Mouse (Mus musculus) stomach, embryonic 16.5 days (tissue): Measurements from ENCODE around the gene Mesp2. TPM values are rescaled to one million over a fixed set of nuclear protein-coding genes. Genes with fewer than 3 reads are reported as not detected.

Source experiments
- ATAC-seq: fragments of 200-750 bp; cut with Nextera tagmentation; 2 replicates; pipeline ENCODE4 v1.8.0; 2017; ENCODE audit warnings: moderate number of reproducible peaks, moderate TSS enrichment; ENCODE audit not compliant: insufficient read depth, low FRiP score
- H3K27ac ChIP-seq: fragments of 300-500 bp; sonication (generic); 2 replicates; pipeline ENCODE4 v1.5.1; 2014; ENCODE audit warnings: low read length
- H3K27me3 ChIP-seq: fragments of 300-500 bp; sonication (generic); 2 replicates; pipeline ENCODE4 v1.6.1; 2014; ENCODE audit warnings: low read length, control low read depth, mixed read lengths; ENCODE audit not compliant: control insufficient read depth, insufficient read depth
- H3K36me3 ChIP-seq: fragments of 300-500 bp; sonication (generic); 2 replicates; pipeline ENCODE4 v1.6.1; 2014; ENCODE audit warnings: low read length; ENCODE audit not compliant: control insufficient read depth, insufficient read depth
- H3K4me1 ChIP-seq: fragments of 300-500 bp; sonication (generic); 2 replicates; pipeline ENCODE4 v1.6.1; 2014; ENCODE audit warnings: low read length, control low read depth, mixed read lengths; ENCODE audit not compliant: control insufficient read depth, insufficient read depth
- H3K4me2 ChIP-seq: fragments of 300-500 bp; sonication (generic); 2 replicates; pipeline ENCODE4 v1.6.1; 2014; ENCODE audit warnings: low read depth, low read length, mixed read lengths
- H3K4me3 ChIP-seq: fragments of 300-500 bp; sonication (generic); replicated peaks from 2 replicates; pipeline ENCODE4 v1.5.1; 2014; ENCODE audit warnings: mild to moderate bottlenecking, low read length
- H3K9ac ChIP-seq: fragments of 300-500 bp; sonication (generic); 2 replicates; pipeline ENCODE4 v1.6.1; 2014; ENCODE audit warnings: low read length
- H3K9me3 ChIP-seq: fragments of 300-500 bp; sonication (generic); replicated peaks from 2 replicates; pipeline ENCODE4 v1.6.1; 2016; ENCODE audit warnings: low read length, control low read depth; ENCODE audit not compliant: control insufficient read depth
- WGBS: fragments of 180-500 bp; shearing (Covaris S2); extraction: QIAGEN DNeasy Blood & Tissue Kit; methylation state at CpG from one replicate; pipeline ENCODE4 v1.1.7; 2014; 5-methylcytosine and 5-hydroxymethylcytosine counted together
- polyA plus RNA-seq: library from polyadenylated mRNA; unstranded; fragments of >200 nt; fragmentation: Nextera tagmentation; extraction: Ambion mirVana; gene quantifications from 2 replicates; pipeline ENCODE4 v1.2.1, GENCODE M21; 2015

The Mesp2 gene
- polyA plus RNA-seq, 1 experiment from 2014 or later, result 1.3 TPM

DNA sequence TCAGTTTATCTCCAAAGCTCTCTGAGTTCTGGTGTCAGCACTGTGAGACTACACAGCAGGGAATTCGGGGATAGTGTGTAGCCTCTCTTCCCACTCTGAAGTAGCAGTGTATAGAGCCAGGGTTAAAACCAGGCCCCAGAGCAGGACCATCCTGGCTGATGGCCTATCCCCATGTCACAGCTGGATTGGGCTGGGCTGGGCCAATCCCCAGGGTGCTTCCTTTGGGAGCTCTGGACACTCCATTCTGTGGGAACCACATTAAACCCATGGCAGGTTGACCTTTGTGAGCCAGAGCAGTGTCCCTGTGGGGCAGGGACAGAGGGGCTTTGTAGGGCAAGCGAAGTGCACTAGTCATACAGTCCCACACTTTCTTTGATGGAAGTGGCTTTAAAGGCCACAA, 35.8 kb downstream of the Mesp2 start:
- H3K4me3 ChIP-seq, result peak overlapping the region; percentile 59
- 81% methylated on average over 2 of the region's 2 CpGs for WGBS

DNA sequence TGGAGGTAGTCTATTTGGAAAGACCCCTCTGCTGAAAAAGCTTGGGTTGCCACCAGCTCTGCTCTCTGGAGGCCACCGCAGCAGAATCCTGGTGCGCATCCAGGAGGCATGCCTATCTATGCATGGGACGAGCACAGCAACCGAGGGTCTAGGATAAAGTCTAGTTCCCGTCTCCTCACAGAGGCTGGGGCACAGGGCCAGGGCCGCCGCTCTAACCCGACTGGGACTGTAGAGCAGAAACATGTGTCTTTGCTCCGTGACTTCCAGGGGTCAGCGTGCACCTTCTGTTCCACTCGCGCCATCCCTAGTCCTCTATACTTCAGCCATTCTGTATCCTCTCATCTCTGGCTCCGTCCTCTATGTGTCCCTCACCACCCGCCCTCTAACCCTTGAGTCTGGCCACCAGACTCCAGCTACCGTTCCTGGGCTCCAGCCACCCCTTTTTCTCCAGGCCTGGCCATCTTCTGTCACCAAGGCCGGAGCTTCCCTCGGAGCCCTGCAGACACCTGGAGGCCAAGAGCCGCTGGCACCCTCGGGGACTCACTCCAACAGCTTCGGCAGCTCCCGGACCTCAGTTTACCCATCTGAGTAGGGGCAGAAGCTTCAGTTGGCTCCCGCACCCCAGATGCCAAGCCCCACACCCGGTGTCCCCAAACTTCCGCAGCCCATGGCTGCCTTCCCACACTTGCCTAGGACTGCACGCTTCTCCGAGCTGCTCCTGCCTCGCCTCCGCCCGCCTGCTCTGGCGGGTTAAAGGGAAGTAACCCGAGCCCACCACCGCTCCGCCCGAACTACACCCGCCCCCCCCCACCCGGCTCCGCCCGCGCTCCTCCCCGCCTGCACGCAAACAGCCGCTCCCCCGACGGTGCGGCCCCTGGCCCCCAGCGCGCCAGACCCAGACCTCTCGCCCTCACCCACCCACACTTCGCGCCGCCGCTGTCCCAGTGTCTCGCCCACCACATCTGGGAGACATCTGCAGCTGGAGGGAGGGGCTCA, 37.2 kb downstream of the Mesp2 start:
- H3K36me3 ChIP-seq, result no peaks in the 10 kb centered on the region
- peak overlapping the region; percentile 37; the same call in 1 of the 2 replicates for H3K27ac ChIP-seq
- ATAC-seq, result peak; percentile 78; the same call in 1 of the 2 replicates
- peak overlapping the region; percentile 76 for H3K9ac ChIP-seq
- H3K4me3 ChIP-seq, result peak overlapping the region; percentile 59
- WGBS, result 7% methylated on average over 53 of the region's 53 CpGs
- H3K27me3 ChIP-seq, result no peaks in the 10 kb centered on the region
- 0 out of 2 replicates have a peak, but pooled peaks cover 11% of the 10 kb centered on the region for H3K4me1 ChIP-seq
- peak overlapping the region; percentile 68 for H3K4me2 ChIP-seq
- H3K9me3 ChIP-seq, result no peaks in the 10 kb centered on the region

More for the DNA sequence above, 35.8 kb downstream of the Mesp2 start:
- no peak for ATAC-seq
- H3K9ac ChIP-seq, result 0 out of 2 replicates have a peak overlapping the region, but pooled peaks have one; percentile 76
- no peaks in the 10 kb centered on the region for H3K9me3 ChIP-seq
- no peaks in the 10 kb centered on the region for H3K27me3 ChIP-seq
- peak overlapping the region; percentile 68 for H3K4me2 ChIP-seq
- no peak overlapping the region for H3K27ac ChIP-seq
- H3K4me1 ChIP-seq, result 0 out of 2 replicates have a peak, but pooled peaks cover 11% of the 10 kb centered on the region
- H3K36me3 ChIP-seq, result no peaks in the 10 kb centered on the region

DNA sequence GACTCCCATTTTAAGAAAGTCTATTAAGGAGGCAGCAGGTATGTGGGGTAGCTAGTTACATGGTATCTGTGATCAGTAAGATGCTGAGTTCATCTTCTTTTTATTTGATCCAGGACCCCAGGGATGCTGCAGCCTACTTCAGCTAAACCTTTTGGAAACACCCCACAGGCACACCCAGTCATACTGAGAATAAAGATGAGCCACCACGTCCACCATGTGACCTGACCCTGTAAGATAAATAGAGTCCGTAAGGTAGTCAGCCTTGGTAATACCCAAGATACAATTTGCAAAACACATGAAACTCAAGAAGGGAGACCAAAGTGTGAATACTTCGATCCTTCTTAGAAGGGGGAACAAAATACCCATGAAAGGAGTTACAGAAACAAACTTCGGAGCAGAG, 45.8 kb downstream of the Mesp2 start:
- Histone ChIP-seq H3K4me2 (no peak overlapping the region), H3K27ac (no peak overlapping the region), H3K4me3 (no peak overlapping the region), H3K4me1 (peaks cover 17% of the 10 kb centered on the region), H3K9me3 (no peaks in the 10 kb centered on the region), H3K36me3 (no peaks in the 10 kb centered on the region), H3K9ac (no peak overlapping the region), H3K27me3 (no peaks in the 10 kb centered on the region)
- ATAC-seq, result no peak
- WGBS, result 80% methylated on average over 4 of the region's 4 CpGs

DNA sequence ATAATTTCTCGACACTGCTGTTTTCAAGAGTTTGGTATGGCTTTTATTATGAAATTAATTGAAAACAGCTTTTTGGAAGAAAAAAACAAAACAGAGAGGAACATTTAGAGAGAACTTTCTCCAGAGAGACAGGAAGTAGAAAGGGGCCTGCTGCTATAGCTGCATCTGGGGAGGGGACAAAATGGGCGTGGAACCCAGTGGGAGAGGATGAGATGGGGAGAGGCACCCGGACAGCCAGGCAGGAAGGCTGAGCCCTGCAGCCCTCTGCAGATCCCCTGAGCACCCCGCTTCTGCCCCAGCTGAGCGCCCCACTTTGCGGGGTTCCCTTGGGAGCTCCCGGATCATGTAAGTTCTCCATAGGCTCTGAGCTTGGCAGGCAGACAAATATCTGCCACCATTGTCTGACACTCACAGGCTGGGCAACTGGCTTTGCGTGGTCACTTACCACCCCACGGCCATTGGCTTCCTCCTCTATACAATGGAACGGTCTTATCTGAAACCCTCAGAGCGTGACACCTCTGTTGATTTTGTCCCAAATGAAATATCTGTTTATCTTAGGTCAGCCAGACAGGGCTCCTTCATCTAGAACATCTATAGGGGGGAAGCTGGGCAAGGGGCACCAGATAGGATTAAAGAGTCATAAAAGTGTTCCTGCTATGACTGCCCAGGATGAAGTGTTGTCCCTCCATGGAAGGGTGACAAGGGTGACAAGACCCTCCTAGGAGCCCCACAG, 47.8 kb downstream of the Mesp2 start:
- peak overlapping the region; percentile 54; the same call in 1 of the 2 replicates for H3K9ac ChIP-seq
- H3K27ac ChIP-seq, result no peak overlapping the region; the same call in 1 of the 2 replicates
- 0 out of 2 replicates have a peak overlapping the region, but pooled peaks have one; percentile 15 for H3K4me2 ChIP-seq
- no peaks in the 10 kb centered on the region for H3K36me3 ChIP-seq
- H3K27me3 ChIP-seq, result no peaks in the 10 kb centered on the region
- no peak for ATAC-seq
- WGBS, result 39% methylated on average over 11 of the region's 11 CpGs
- H3K4me3 ChIP-seq, result no peak overlapping the region
- peaks cover 17% of the 10 kb centered on the region for H3K4me1 ChIP-seq
- no peaks in the 10 kb centered on the region for H3K9me3 ChIP-seq

DNA sequence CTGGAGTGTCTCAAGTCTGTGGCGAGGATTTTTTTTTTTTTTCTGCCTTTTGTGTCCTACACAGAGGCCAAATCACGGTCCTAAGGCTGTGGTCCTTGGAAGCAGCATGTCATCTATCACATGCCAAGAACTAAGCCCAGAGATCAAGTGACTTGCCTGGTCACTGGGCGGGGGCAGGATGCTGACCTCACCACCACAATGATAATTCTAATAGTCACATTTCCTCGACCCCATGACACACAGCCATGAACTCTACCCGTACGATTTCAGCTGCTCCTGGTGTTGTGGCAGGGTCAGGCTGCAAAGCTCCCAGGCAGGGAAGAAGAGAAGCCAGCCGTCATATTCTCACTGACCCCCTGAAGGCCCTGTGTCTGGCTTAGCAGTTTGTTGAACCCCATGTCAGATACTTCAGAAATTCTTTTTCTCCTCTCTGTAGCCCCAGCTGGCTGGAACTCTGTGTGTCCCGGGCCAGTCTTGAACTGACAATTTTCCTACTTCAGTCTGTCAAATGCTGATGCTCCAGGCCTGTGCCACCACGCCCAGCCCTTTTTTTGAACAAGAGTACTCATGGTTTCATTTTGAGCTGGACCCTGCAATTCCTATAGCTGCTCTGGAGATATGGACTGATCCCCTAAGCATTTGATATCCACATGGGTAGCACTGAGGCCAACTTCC, 48.6 kb downstream of the Mesp2 start:
- Histone ChIP-seq H3K36me3 (no peaks in the 10 kb centered on the region), H3K9ac (no peak overlapping the region), H3K4me2 (no peak overlapping the region), H3K4me3 (no peak overlapping the region), H3K4me1 (peaks cover 17% of the 10 kb centered on the region), H3K27ac (no peak overlapping the region), H3K27me3 (no peaks in the 10 kb centered on the region), H3K9me3 (no peaks in the 10 kb centered on the region)
- no peak for ATAC-seq
- WGBS, result 61% methylated on average over 9 of the region's 9 CpGs

DNA sequence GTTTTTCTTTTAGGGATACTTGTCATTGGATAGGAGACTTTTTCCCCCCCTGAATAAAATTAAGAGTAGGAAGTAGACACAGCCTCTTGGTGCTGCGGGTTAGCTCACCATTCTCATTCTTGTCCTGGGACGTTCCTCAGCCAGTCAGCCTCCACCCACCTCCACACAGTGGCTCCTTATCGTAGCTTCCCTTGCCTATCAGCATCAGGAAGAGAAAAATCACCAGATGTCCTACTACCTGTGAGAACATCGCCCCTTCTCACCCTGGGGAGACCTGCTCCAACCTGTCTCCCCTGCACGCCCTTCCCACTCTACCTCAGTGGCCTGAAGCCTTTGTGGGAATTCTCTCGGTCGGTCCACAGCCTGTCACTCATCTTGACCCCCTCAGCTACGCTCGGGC, 50.3 kb downstream of the Mesp2 start, which contains the start of gene Anpep:
Gene Anpep (minus strand): TSS at position 249 of the 400 bp plus-strand sequence.
- Histone ChIP-seq H3K4me3 (no peak within 1 kb of the TSS), H3K36me3 (no peaks in the 10 kb centered on the region), H3K4me2 (no peak within 1 kb of the TSS), H3K4me1 (peaks cover 17% of the 10 kb centered on the region), H3K27me3 (no peaks in the 10 kb centered on the region), H3K27ac (peak within 1 kb of the TSS; percentile 27), H3K9ac (no peak within 1 kb of the TSS), H3K9me3 (no peaks in the 10 kb centered on the region)
- WGBS, result 61% methylated on average over 9 of the region's 9 CpGs
- ATAC-seq, result no peak

DNA sequence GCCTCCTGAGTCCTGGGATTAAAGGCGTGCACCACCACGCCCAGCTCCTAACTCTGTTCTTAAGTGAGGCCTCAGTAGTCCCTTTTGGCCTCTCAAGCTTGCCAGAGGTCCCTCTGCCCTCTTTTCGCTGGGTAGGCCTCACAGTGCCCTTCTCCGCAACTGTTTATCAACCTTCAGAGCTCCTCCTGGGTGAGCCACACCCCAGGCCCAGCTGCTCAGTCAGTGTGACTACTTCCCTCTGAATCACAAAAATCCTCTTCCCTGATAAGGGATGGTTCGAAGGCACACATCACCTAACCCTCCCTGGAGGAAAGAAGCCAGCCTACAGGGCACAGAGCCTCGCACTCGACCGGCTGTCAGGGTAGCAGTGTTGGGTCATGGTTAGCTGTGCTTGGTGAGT, 51.3 kb downstream of the Mesp2 start:
- H3K4me3 ChIP-seq, result no peak overlapping the region
- ATAC-seq, result no peak
- H3K9ac ChIP-seq, result no peak overlapping the region
- no peaks in the 10 kb centered on the region for H3K36me3 ChIP-seq
- H3K4me2 ChIP-seq, result no peak overlapping the region
- H3K9me3 ChIP-seq, result no peaks in the 10 kb centered on the region
- peaks cover 17% of the 10 kb centered on the region for H3K4me1 ChIP-seq
- no peaks in the 10 kb centered on the region for H3K27me3 ChIP-seq
- 86% methylated on average over 8 of the region's 8 CpGs for WGBS
- no peak overlapping the region for H3K27ac ChIP-seq
